Mouse (Mus musculus): ENCODE data around the gene Sfrp5. TPM values are rescaled to one million over a fixed set of nuclear protein-coding genes. Genes with fewer than 3 reads are reported as not detected.

Gene Sfrp5
- polyA plus RNA-seq, 1 experiment from 2014 or later = 1.8 TPM

- H3K27me3 ChIP-seq = no peaks in the 10 kb centered on the region; the same call in 1 of the 2 replicates
Observed at GRCm38 (mm10) chr19:42226451-42226850, 24.4 kb upstream of the Sfrp5 start.

GRCm38 (mm10) chr19:42217374-42217763 lies 15.3 kb upstream of the Sfrp5 start:
- Histone ChIP-seq H3K27me3 (peaks cover 6% of the 10 kb centered on the region; the same call in 1 of the 2 replicates), H3K9me3 (no peaks in the 10 kb centered on the region), H3K27ac (no peak overlapping the region), H3K4me2 (replicated peaks) (no peak overlapping the region), H3K4me3 (no peak overlapping the region), H3K4me1 (no peaks in the 10 kb centered on the region), H3K36me3 (no peaks in the 10 kb centered on the region), H3K9ac (no peak overlapping the region)
- ATAC-seq (ENCODE audit: low FRiP score, low read depth) = no peak
- 17% methylated on average over 2 of the region's 2 CpGs for WGBS

More at GRCm38 (mm10) chr19:42226451-42226850, 24.4 kb upstream of the Sfrp5 start:
- Histone ChIP-seq H3K27ac (no peak overlapping the region), H3K4me1 (no peaks in the 10 kb centered on the region), H3K4me2 (replicated peaks) (no peak overlapping the region), H3K36me3 (no peaks in the 10 kb centered on the region), H3K9me3 (no peaks in the 10 kb centered on the region), H3K4me3 (no peak overlapping the region), H3K9ac (no peak overlapping the region)
- ATAC-seq (ENCODE audit: low FRiP score, low read depth) = no peak
- WGBS = 71% methylated on average over 10 of the region's 10 CpGs

- Histone ChIP-seq H3K36me3 (no peaks in the 10 kb centered on the region), H3K4me1 (no peaks in the 10 kb centered on the region), H3K4me3 (no peak overlapping the region), H3K9me3 (no peaks in the 10 kb centered on the region), H3K9ac (no peak overlapping the region), H3K27me3 (peaks cover 6% of the 10 kb centered on the region; the same call in 1 of the 2 replicates), H3K27ac (no peak overlapping the region), H3K4me2 (replicated peaks) (no peak overlapping the region)
- ATAC-seq (ENCODE audit: low FRiP score, low read depth) = no peak
- WGBS = 71% methylated on average over 7 of the region's 7 CpGs
Observed at GRCm38 (mm10) chr19:42216699-42217373, 14.8 kb upstream of the Sfrp5 start.

DNA sequence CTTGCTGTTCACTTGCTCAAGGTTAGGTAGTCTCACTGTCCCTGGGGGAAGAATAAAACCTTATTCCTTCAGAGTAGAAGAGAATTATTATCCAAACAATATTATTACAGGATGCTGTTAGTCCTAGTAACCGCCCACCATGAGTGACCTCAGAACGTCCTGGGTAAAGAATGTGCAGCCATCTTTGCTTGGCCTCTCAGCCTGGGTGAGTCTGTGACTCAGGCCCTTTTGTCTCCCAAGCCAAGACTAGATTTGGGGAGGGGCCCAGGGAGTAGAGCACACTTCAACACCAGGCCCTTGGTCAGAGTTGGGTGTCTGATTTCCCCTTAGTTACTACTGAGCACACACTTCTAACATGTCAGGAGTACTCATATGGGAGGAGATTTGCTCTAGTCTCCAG lies 12.5 kb upstream of the Sfrp5 start:
- H3K4me3 ChIP-seq = no peak overlapping the region
- no peaks in the 10 kb centered on the region for H3K36me3 ChIP-seq
- peaks cover 16% of the 10 kb centered on the region for H3K27me3 ChIP-seq
- H3K27ac ChIP-seq = no peak overlapping the region
- no peaks in the 10 kb centered on the region for H3K9me3 ChIP-seq
- no peaks in the 10 kb centered on the region for H3K4me1 ChIP-seq
- WGBS = 80% methylated on average over 2 of the region's 2 CpGs
- no peak overlapping the region for H3K9ac ChIP-seq
- no peak for ATAC-seq (ENCODE audit: low FRiP score, low read depth)
- H3K4me2 ChIP-seq (replicated peaks) = no peak overlapping the region

DNA sequence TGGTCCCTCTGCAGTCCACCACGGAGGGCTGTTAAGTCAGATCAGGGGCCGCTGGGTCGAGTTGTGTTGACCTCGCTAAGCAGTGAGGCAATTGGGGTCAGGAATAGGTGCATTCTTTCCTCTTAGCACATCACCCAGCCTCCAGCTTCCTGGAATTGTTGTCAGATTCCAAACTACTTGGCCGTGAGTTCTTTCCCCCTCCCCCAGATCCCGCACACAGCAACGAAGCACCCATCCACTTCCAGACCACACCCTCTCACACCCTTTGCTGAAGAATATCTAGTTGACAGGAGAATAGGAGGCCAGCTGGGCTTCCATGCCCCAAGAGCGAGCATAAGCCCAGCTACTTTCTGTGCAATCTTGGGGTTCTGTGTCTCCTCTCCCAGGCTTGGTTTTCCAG lies 9.9 kb upstream of the Sfrp5 start:
- Histone ChIP-seq H3K36me3 (no peaks in the 10 kb centered on the region), H3K27ac (no peak overlapping the region), H3K27me3 (peaks cover 35% of the 10 kb centered on the region), H3K4me2 (replicated peaks) (no peak overlapping the region), H3K9me3 (no peaks in the 10 kb centered on the region), H3K4me1 (no peaks in the 10 kb centered on the region), H3K4me3 (no peak overlapping the region), H3K9ac (no peak overlapping the region)
- WGBS = 32% methylated on average over 8 of the region's 8 CpGs
- ATAC-seq (ENCODE audit: low FRiP score, low read depth) = no peak

DNA sequence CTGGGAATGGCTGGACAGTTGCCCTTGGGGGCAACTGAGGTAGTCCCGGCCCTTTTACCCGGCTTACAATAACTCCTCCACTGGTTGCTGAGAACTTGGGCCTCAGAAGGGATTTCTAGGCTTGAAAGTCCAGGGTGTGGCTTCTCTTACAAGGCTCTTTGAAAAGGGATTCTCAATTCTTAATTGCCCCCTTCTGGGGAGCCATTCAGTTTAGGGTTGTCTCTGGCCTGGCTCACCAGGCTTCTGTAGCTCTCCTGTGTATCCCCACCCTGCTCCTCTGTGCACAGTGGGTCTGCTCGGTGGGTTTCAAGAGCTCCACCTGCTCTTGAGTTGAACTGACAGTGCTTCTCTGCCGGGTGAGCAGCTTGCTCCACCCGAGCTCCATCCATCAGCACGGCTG lies 7.9 kb upstream of the Sfrp5 start:
- H3K4me1 ChIP-seq = no peaks in the 10 kb centered on the region
- H3K4me2 ChIP-seq (replicated peaks) = no peak overlapping the region
- H3K4me3 ChIP-seq = no peak overlapping the region
- 64% methylated on average over 6 of the region's 6 CpGs for WGBS
- H3K9ac ChIP-seq = no peak overlapping the region
- no peaks in the 10 kb centered on the region for H3K36me3 ChIP-seq
- no peak overlapping the region for H3K27ac ChIP-seq
- H3K27me3 ChIP-seq = peaks cover 38% of the 10 kb centered on the region
- ATAC-seq (ENCODE audit: low FRiP score, low read depth) = no peak
- H3K9me3 ChIP-seq = no peaks in the 10 kb centered on the region

DNA sequence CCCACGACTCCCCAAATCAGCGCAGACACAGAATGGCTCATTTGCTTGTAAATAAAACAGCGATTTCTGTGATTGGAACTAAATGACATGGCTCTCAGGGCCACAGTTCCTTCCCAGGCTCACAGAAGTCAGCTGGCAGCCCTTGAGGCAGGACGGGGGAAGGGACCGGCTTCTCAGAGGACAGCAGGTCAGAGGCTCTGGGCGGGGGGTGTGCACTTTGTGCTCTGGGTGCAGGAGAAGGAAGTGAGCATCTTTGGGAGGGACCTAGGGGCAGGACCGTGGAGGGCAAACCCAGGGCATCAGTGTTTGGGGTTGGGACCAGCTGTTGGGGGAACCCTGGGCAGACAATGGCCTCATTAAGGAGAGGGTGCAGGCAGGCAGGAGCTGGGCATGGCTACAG lies 7.4 kb upstream of the Sfrp5 start:
- no peak for ATAC-seq (ENCODE audit: low FRiP score, low read depth)
- H3K27ac ChIP-seq = no peak overlapping the region
- H3K36me3 ChIP-seq = no peaks in the 10 kb centered on the region
- H3K4me2 ChIP-seq (replicated peaks) = no peak overlapping the region
- no peak overlapping the region for H3K9ac ChIP-seq
- WGBS = 63% methylated on average over 7 of the region's 7 CpGs
- H3K9me3 ChIP-seq = no peaks in the 10 kb centered on the region
- peaks cover 41% of the 10 kb centered on the region for H3K27me3 ChIP-seq
- no peak overlapping the region for H3K4me3 ChIP-seq
- peaks cover 2% of the 10 kb centered on the region; the same call in 1 of the 2 replicates for H3K4me1 ChIP-seq

- Histone ChIP-seq H3K4me2 (replicated peaks) (no peak overlapping the region), H3K4me3 (no peak overlapping the region), H3K36me3 (no peaks in the 10 kb centered on the region), H3K9me3 (0 out of 2 replicates have a peak, but pooled peaks cover 4% of the 10 kb centered on the region), H3K9ac (no peak overlapping the region), H3K4me1 (peaks cover 19% of the 10 kb centered on the region), H3K27me3 (peaks cover 79% of the 10 kb centered on the region), H3K27ac (no peak overlapping the region)
- no peak for ATAC-seq (ENCODE audit: low FRiP score, low read depth)
- 30% methylated on average over 8 of the region's 8 CpGs for WGBS
Observed at GRCm38 (mm10) chr19:42205201-42205600, 3.1 kb upstream of the Sfrp5 start.

- H3K9ac ChIP-seq = no peak overlapping the region
- ATAC-seq (ENCODE audit: low FRiP score, low read depth) = no peak
- peaks cover 19% of the 10 kb centered on the region for H3K4me1 ChIP-seq
- no peaks in the 10 kb centered on the region for H3K36me3 ChIP-seq
- no peak overlapping the region for H3K4me3 ChIP-seq
- 71% methylated on average over 4 of the region's 4 CpGs for WGBS
- H3K9me3 ChIP-seq = 0 out of 2 replicates have a peak, but pooled peaks cover 4% of the 10 kb centered on the region
- peaks cover 80% of the 10 kb centered on the region for H3K27me3 ChIP-seq
- H3K27ac ChIP-seq = no peak overlapping the region
- no peak overlapping the region for H3K4me2 ChIP-seq (replicated peaks)
Observed at GRCm38 (mm10) chr19:42204306-42204705, 2.3 kb upstream of the Sfrp5 start.

DNA sequence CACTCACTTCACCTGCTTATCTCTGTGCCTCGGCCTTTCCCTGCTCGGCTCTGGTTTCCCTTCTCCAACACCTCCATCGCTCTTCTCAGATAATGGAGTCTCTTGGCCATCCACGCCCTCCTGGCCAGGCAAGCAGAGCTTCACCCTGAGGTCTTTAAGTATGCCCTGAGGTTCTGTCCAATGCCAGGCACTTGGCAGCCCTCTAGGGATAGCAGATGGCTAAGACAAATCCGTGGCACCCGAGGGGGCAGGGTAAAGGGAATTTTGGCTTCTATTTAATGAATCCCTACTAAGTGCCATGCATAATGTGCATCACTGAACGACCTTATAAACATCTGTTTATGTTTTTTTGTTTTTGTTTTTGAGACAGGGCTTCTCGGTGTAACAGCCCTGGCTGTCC lies 415 bp upstream of the Sfrp5 start:
- H3K4me2 ChIP-seq (replicated peaks) = peak overlapping the region; percentile 61
- no peaks in the 10 kb centered on the region for H3K36me3 ChIP-seq
- H3K9ac ChIP-seq = no peak overlapping the region
- no peak for ATAC-seq (ENCODE audit: low FRiP score, low read depth)
- 36% methylated on average over 8 of the region's 8 CpGs for WGBS
- 0 out of 2 replicates have a peak, but pooled peaks cover 4% of the 10 kb centered on the region for H3K9me3 ChIP-seq
- peaks cover 19% of the 10 kb centered on the region for H3K4me1 ChIP-seq
- H3K4me3 ChIP-seq = peak overlapping the region; percentile 39; the same call in 1 of the 2 replicates
- H3K27ac ChIP-seq = no peak overlapping the region
- H3K27me3 ChIP-seq = peaks cover 84% of the 10 kb centered on the region

DNA sequence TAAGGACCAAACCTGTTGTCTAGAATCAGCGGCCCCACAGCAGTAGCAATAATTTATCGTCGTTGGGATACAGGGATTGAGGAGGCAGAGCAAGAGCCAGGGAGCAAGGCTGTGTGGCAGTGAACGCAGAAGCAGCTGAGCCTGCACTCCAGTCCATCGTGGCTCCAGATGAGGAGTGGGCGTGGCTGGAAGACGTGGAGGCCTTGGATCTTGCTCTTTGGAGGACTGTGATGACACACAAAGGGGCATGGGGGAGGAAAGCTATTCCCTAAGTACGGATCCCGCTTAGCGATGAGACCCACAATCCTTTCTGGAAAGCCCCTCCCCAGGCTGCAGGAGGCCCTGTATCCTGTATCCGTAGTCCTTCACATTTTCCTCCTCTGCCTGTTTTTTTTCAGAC lies 4.0 kb downstream of the Sfrp5 start:
- Histone ChIP-seq H3K4me1 (peaks cover 28% of the 10 kb centered on the region), H3K36me3 (no peaks in the 10 kb centered on the region), H3K27ac (no peak overlapping the region), H3K9ac (no peak overlapping the region), H3K4me3 (no peak overlapping the region), H3K9me3 (0 out of 2 replicates have a peak, but pooled peaks cover 4% of the 10 kb centered on the region), H3K4me2 (replicated peaks) (no peak overlapping the region), H3K27me3 (peaks cover 63% of the 10 kb centered on the region)
- 52% methylated on average over 11 of the region's 11 CpGs for WGBS
- no peak for ATAC-seq (ENCODE audit: low FRiP score, low read depth)

DNA sequence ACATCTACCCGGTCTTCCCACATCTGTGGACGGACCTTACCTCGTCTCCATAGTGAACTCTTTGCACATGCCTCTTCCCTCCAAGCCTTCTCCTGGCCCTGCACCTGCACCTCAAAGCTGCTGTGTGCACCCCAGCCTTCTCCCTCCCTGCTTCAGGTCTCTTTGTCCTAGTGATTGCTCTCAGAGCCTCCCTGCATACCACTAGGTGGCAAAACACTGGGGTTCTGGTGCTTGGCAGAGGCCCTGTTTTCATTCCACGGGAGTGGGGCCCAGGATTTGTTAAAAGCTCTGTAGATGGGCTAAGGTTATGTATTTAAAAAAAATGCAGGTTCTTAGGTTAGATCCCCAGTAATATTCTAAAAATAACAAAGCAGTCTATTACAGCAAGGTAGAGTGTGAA lies 5.0 kb downstream of the Sfrp5 start:
- H3K4me3 ChIP-seq = no peak overlapping the region
- 61% methylated on average over 4 of the region's 4 CpGs for WGBS
- ATAC-seq (ENCODE audit: low FRiP score, low read depth) = no peak
- no peaks in the 10 kb centered on the region for H3K9me3 ChIP-seq
- H3K9ac ChIP-seq = no peak overlapping the region
- peaks cover 4% of the 10 kb centered on the region; the same call in 1 of the 2 replicates for H3K36me3 ChIP-seq
- no peak overlapping the region for H3K4me2 ChIP-seq (replicated peaks)
- peaks cover 54% of the 10 kb centered on the region for H3K27me3 ChIP-seq
- H3K4me1 ChIP-seq = peaks cover 30% of the 10 kb centered on the region
- no peak overlapping the region for H3K27ac ChIP-seq

DNA sequence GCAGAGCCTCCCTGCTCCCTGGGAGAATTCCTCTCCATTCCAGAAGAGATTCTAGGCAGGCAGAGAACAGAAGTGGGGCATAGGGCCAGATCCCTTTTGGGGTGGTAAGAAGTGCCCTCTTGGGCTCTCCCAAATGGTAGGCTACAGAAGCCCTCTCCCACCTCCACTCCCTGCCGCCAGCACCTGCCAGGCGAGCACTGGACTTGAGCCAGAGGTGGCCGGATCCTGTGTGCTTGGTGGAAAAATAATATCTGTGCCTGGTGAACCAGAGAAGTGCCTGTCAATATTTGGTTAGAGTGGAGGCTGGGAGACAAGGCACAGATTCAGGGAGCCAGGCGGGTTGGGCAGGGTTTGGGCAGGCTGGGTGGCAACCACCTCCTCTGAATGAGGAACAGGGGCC lies 5.7 kb downstream of the Sfrp5 start:
- Histone ChIP-seq H3K27ac (no peak overlapping the region), H3K36me3 (peaks cover 11% of the 10 kb centered on the region), H3K9ac (no peak overlapping the region), H3K4me3 (no peak overlapping the region), H3K4me1 (peaks cover 23% of the 10 kb centered on the region), H3K4me2 (replicated peaks) (no peak overlapping the region), H3K27me3 (peaks cover 47% of the 10 kb centered on the region), H3K9me3 (no peaks in the 10 kb centered on the region)
- no peak for ATAC-seq (ENCODE audit: low FRiP score, low read depth)
- WGBS = 79% methylated on average over 4 of the region's 4 CpGs

Data from limb, embryonic 13.5 days (tissue).